Mouse (Mus musculus) layer of hippocampus, postnatal 14 days (tissue): ENCODE results near the gene AW146154. TPM values are rescaled to one million over a fixed set of nuclear protein-coding genes. Genes with fewer than 3 reads are reported as not detected.
"Not testable (repeated sequence)": the region's sequence is repeated elsewhere in the genome, so short reads cannot be mapped to it uniquely, and the experiment has no call there.

Experiments used
- DNase-seq, 2 experiments: peaks; one replicate each; pipeline ENCODE4 v3.0.0; 2021 to 2022; ENCODE audit warnings: low spot score in 2 of 2, mixed read lengths in 1 of 2
- long read RNA-seq, 2 experiments: library from polyadenylated mRNA; stranded (forward); transcript quantifications; one replicate each; pipeline ENCODE4 v2.0.0; 2021
- total RNA-seq, 2 experiments: library from RNA; stranded (reverse); gene quantifications; 2 replicates each; pipeline ENCODE4 v1.2.3; 2021

The AW146154 gene
- 10 to 100 TPM; 10.9 to 11.2 TPM for total RNA-seq
- long read RNA-seq, experiment 1, partial matches to known transcripts: 0 of 6 reads
- long read RNA-seq, experiment 1, other reads (novel, unspliced or antisense): 0 of 6 reads
- long read RNA-seq, experiment 2, partial matches to known transcripts: 0 of 6 reads
- long read RNA-seq, experiment 2, other reads (novel, unspliced or antisense): 3 of 6 reads

- peak; percentile 99 for DNase-seq
Measured at GRCm38 (mm10) chr7:41499389-41500049, at the start of gene AW146154, which contains the start of gene Gm20449. Gene AW146154 (minus strand): TSS chr7:41499890. Gene Gm20449 (minus strand): TSS chr7:41499417.

GRCm38 (mm10) chr7:41512672-41513071 lies 13.0 kb upstream of the AW146154 start:
- DNase-seq: no peak

- DNase-seq: no peak
Measured at GRCm38 (mm10) chr7:41512207-41512606, 12.5 kb upstream of the AW146154 start.

GRCm38 (mm10) chr7:41502402-41502801 lies 2.7 kb upstream of the AW146154 start:
- DNase-seq: peak in 1 of 2 experiments; percentile 6

- DNase-seq: peak in 1 of 2 experiments; percentile 81
Measured at GRCm38 (mm10) chr7:41500151-41500934, 653 bp upstream of the AW146154 start.

- DNase-seq: not testable (repeated sequence)
Measured at GRCm38 (mm10) chr7:41499018-41499388, 687 bp downstream of the AW146154 start.

- peak in 1 of 2 experiments; percentile 27 for DNase-seq
Measured at GRCm38 (mm10) chr7:41498464-41498863, 1.2 kb downstream of the AW146154 start.

GRCm38 (mm10) chr7:41497871-41498270 lies 1.8 kb downstream of the AW146154 start:
- DNase-seq: peak in 1 of 2 experiments; percentile 2

- no peak for DNase-seq
Measured at GRCm38 (mm10) chr7:41451864-41452263, 47.8 kb downstream of the AW146154 start.

- not testable (repeated sequence) for DNase-seq
Measured at GRCm38 (mm10) chr7:41448596-41448995, 51.1 kb downstream of the AW146154 start, which contains the start of gene Vmn2r57. Gene Vmn2r57 (minus strand): TSS chr7:41448696.

Other genes starting within 250 kb of the AW146154 start
- gene AI987944, start 106.5 kb downstream of the AW146154 start, total RNA-seq: 10 to 100 TPM; 10.8 to 11.0 TPM
- under 1 TPM; 0.26 to 0.39 TPM for gene Vmn2r57, start 51.2 kb downstream of the AW146154 start, total RNA-seq
- gene Gm20449, start 473 bp downstream of the AW146154 start, total RNA-seq: under 1 TPM; 0.30 to 0.36 TPM
- not detected for gene Gm6871, start 73.8 kb upstream of the AW146154 start, total RNA-seq
- gene 2610021A01Rik, start 99.3 kb upstream of the AW146154 start, total RNA-seq: 10 to 100 TPM; 22.6 to 28.2 TPM
- gene Zfp788, start 133.3 kb upstream of the AW146154 start, total RNA-seq: 10 to 100 TPM; 33.1 to 34.3 TPM